Mouse (Mus musculus) G1E (cell line): ENCODE measurements around the gene Plekho2.

ENCODE experiments used
- CTCF ChIP-seq: IDR thresholded peaks from 2 replicates; pipeline ENCODE4 v1.5.1; 2012; ENCODE audit warnings: low read depth, low read length, inconsistent platforms, mixed read lengths
- GATA1 ChIP-seq: IDR thresholded peaks from 2 replicates; pipeline ENCODE4 v1.6.1; 2012; ENCODE audit warnings: borderline replicate concordance, low read length, inconsistent platforms, mixed read lengths
- TAL1 ChIP-seq: conservative IDR thresholded peaks from 2 replicates; pipeline ENCODE4 v1.6.1; 2012; ENCODE audit warnings: low read depth, low read length, inconsistent platforms, mixed read lengths

DNA sequence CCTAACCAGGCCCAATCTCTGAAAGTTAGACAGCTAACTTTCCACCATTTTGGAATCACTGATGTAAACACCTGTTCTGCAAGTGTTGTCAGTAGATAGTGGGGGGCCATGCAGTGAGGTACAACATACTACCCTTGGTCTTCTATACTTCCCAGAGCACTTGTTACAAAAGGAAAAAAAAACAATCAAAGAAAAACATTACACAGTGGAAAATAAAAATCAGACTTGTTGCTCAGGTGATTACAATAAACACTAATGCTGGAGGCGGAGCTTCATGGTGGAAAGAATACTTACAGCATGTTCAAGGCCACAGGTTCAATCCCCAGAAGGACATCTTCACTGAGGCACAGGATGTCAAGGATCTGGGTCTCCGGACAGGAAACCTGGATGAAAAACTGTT, 27.1 kb downstream of the Plekho2 start:
- no peak for TF ChIP-seq CTCF
- TF ChIP-seq GATA1 = no peak
- TF ChIP-seq TAL1 = no peak
